Mouse (Mus musculus): ENCODE results near the gene Cask.

The Cask gene

GRCm38 (mm10) chrX:13518019-13518418 is 333.1 kb downstream of the Cask start:
- DNase-seq (ENCODE audit: low read depth): no peak

- no peak for DNase-seq (ENCODE audit: low read depth)
Observed at GRCm38 (mm10) chrX:13516451-13516850, 334.7 kb downstream of the Cask start.

- DNase-seq (ENCODE audit: low read depth): no peak
Observed at GRCm38 (mm10) chrX:13513864-13514263, 337.3 kb downstream of the Cask start.

GRCm38 (mm10) chrX:13513127-13513526 is 338.0 kb downstream of the Cask start:
- peak; percentile 29 for DNase-seq (ENCODE audit: low read depth)

GRCm38 (mm10) chrX:13506376-13506775 is 344.8 kb downstream of the Cask start:
- no peak for DNase-seq (ENCODE audit: low read depth)

- DNase-seq (ENCODE audit: low read depth): no peak
Observed at GRCm38 (mm10) chrX:13504389-13504788, 346.8 kb downstream of the Cask start.

- DNase-seq (ENCODE audit: low read depth): no peak
Observed at GRCm38 (mm10) chrX:13502862-13503375, 348.2 kb downstream of the Cask start.

- DNase-seq (ENCODE audit: low read depth): peak; percentile 6
Observed at GRCm38 (mm10) chrX:13500284-13500683, 350.9 kb downstream of the Cask start.

- DNase-seq (ENCODE audit: low read depth): no peak
Observed at GRCm38 (mm10) chrX:13494892-13495703, 356.1 kb downstream of the Cask start.

- no peak for DNase-seq (ENCODE audit: low read depth)
Observed at GRCm38 (mm10) chrX:13492922-13493321, 358.2 kb downstream of the Cask start.

GRCm38 (mm10) chrX:13490941-13491340 is 360.2 kb downstream of the Cask start:
- no peak for DNase-seq (ENCODE audit: low read depth)

- DNase-seq (ENCODE audit: low read depth): no peak
Observed at GRCm38 (mm10) chrX:13489761-13490160, 361.4 kb downstream of the Cask start.

GRCm38 (mm10) chrX:13489001-13489400 is 362.2 kb downstream of the Cask start:
- no peak for DNase-seq (ENCODE audit: low read depth)

GRCm38 (mm10) chrX:13484447-13484846 is 366.7 kb downstream of the Cask start:
- DNase-seq (ENCODE audit: low read depth): no peak

- no peak for DNase-seq (ENCODE audit: low read depth)
Observed at GRCm38 (mm10) chrX:13482576-13482975, 368.6 kb downstream of the Cask start.

- no peak for DNase-seq (ENCODE audit: low read depth)
Observed at GRCm38 (mm10) chrX:13479570-13479969, 371.6 kb downstream of the Cask start.

GRCm38 (mm10) chrX:13478298-13478697 is 372.9 kb downstream of the Cask start:
- no peak for DNase-seq (ENCODE audit: low read depth)

GRCm38 (mm10) chrX:13477596-13477995 is 373.6 kb downstream of the Cask start:
- DNase-seq (ENCODE audit: low read depth): no peak

GRCm38 (mm10) chrX:13475382-13475781 is 375.8 kb downstream of the Cask start:
- no peak for DNase-seq (ENCODE audit: low read depth)

- peak; percentile 74 for DNase-seq (ENCODE audit: low read depth)
Observed at GRCm38 (mm10) chrX:13472751-13473225, 378.4 kb downstream of the Cask start.

GRCm38 (mm10) chrX:13471925-13472324 is 379.2 kb downstream of the Cask start:
- DNase-seq (ENCODE audit: low read depth): no peak

GRCm38 (mm10) chrX:13469160-13470116 is 381.7 kb downstream of the Cask start:
- no peak for DNase-seq (ENCODE audit: low read depth)
